Mouse (Mus musculus) erythroblast, embryonic 14.5 days (primary cell): ENCODE measurements around the gene Fbxl17.

Source experiments
- GATA1 ChIP-seq: IDR thresholded peaks from 2 replicates; pipeline ENCODE4 v1.6.1; 2012; ENCODE audit warnings: low read length, inconsistent platforms, mixed read lengths
- TAL1 ChIP-seq: IDR thresholded peaks from 3 replicates; pipeline ENCODE4 v1.6.1; 2012; ENCODE audit warnings: low read length, inconsistent platforms, mixed read lengths

DNA sequence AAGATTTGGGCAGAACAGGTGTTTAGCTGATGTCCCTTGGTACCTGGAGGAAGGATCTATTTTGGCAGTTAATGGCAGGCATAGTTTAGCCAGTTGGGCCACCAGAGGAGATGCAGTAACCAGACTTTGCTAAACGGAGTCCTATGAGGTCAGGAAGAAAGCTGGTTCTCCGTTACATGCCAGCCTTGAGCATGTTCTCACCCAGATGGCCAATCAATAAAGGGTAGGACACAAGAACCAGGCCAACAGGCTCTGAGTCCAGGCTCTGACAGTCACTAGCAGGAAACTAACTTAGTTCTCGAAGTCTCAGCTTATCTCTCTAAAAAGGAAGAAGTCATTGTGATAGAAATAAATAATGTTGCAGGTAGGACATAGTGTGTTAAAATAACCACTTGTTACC is 341.4 kb downstream of the Fbxl17 start:
- TF ChIP-seq TAL1, result no peak
- TF ChIP-seq GATA1, result no peak
